Mouse (Mus musculus): Measurements from ENCODE around the gene Sephs1. TPM values are rescaled to one million over a fixed set of nuclear protein-coding genes. Genes with fewer than 3 reads are reported as not detected.

Gene Sephs1
- polyA plus RNA-seq, 1 experiment from 2014 or later = 132 TPM

- Histone ChIP-seq H3K4me1 (peaks cover 22% of the 10 kb centered on the region), H3K4me3 (replicated peaks) (peak overlapping the region; percentile 77), H3K36me3 (replicated peaks) (peaks cover 13% of the 10 kb centered on the region; the same call in 1 of the 2 replicates), H3K27ac (peak overlapping the region; percentile 100), H3K9ac (peak overlapping the region; percentile 97), H3K9me3 (no peaks in the 10 kb centered on the region), H3K27me3 (no peaks in the 10 kb centered on the region), H3K4me2 (peak overlapping the region; percentile 59)
- peak; percentile 37 for ATAC-seq (ENCODE audit: low FRiP score)
- 2% methylated on average over 20 of the region's 20 CpGs for WGBS
Measured at GRCm38 (mm10) chr2:4880737-4881349, 521 bp upstream of the Sephs1 start.

GRCm38 (mm10) chr2:4882249-4882791 lies 956 bp downstream of the Sephs1 start:
- Histone ChIP-seq H3K4me1 (peaks cover 22% of the 10 kb centered on the region), H3K4me2 (peak overlapping the region; percentile 59), H3K9ac (peak overlapping the region; percentile 97), H3K4me3 (replicated peaks) (peak overlapping the region; percentile 77), H3K27ac (peak overlapping the region; percentile 100), H3K36me3 (replicated peaks) (peaks cover 27% of the 10 kb centered on the region), H3K27me3 (no peaks in the 10 kb centered on the region), H3K9me3 (no peaks in the 10 kb centered on the region)
- peak; percentile 78 for ATAC-seq (ENCODE audit: low FRiP score)
- under 1% methylated on average over 63 of the region's 63 CpGs for WGBS

GRCm38 (mm10) chr2:4883009-4883704 lies 1.8 kb downstream of the Sephs1 start:
- Histone ChIP-seq H3K4me3 (replicated peaks) (peak overlapping the region; percentile 77), H3K27ac (peak overlapping the region; percentile 100), H3K9ac (peak overlapping the region; percentile 97), H3K36me3 (replicated peaks) (peaks cover 36% of the 10 kb centered on the region), H3K27me3 (no peaks in the 10 kb centered on the region), H3K4me1 (peaks cover 22% of the 10 kb centered on the region), H3K9me3 (no peaks in the 10 kb centered on the region), H3K4me2 (peak overlapping the region; percentile 59)
- WGBS = 2% methylated on average over 18 of the region's 18 CpGs
- ATAC-seq (ENCODE audit: low FRiP score) = no peak

GRCm38 (mm10) chr2:4886896-4887295 lies 5.5 kb downstream of the Sephs1 start:
- no peaks in the 10 kb centered on the region for H3K27me3 ChIP-seq

GRCm38 (mm10) chr2:4895598-4895997 lies 14.2 kb downstream of the Sephs1 start:
- Histone ChIP-seq H3K27me3 (no peaks in the 10 kb centered on the region), H3K36me3 (replicated peaks) (peaks cover 88% of the 10 kb centered on the region), H3K4me2 (no peak overlapping the region), H3K9ac (no peak overlapping the region), H3K9me3 (no peaks in the 10 kb centered on the region), H3K4me3 (replicated peaks) (no peak overlapping the region), H3K4me1 (no peaks in the 10 kb centered on the region), H3K27ac (no peak overlapping the region)
- WGBS = 85% methylated on average over 2 of the region's 2 CpGs
- no peak for ATAC-seq (ENCODE audit: low FRiP score)

More at GRCm38 (mm10) chr2:4886896-4887295, 5.5 kb downstream of the Sephs1 start:
- Histone ChIP-seq H3K4me3 (replicated peaks) (no peak overlapping the region), H3K27ac (no peak overlapping the region), H3K9me3 (no peaks in the 10 kb centered on the region), H3K4me1 (peaks cover 14% of the 10 kb centered on the region), H3K4me2 (no peak overlapping the region), H3K36me3 (replicated peaks) (peaks cover 72% of the 10 kb centered on the region), H3K9ac (no peak overlapping the region)
- ATAC-seq (ENCODE audit: low FRiP score) = no peak
- 93% methylated on average over 6 of the region's 6 CpGs for WGBS

- H3K4me2 ChIP-seq = no peak overlapping the region
- H3K9me3 ChIP-seq = no peaks in the 10 kb centered on the region
- H3K27ac ChIP-seq = no peak overlapping the region
- no peak overlapping the region for H3K9ac ChIP-seq
- 98% methylated on average over 4 of the region's 4 CpGs for WGBS
- no peaks in the 10 kb centered on the region for H3K4me1 ChIP-seq
- H3K27me3 ChIP-seq = no peaks in the 10 kb centered on the region
- H3K36me3 ChIP-seq (replicated peaks) = peaks cover 89% of the 10 kb centered on the region
- no peak overlapping the region for H3K4me3 ChIP-seq (replicated peaks)
- no peak for ATAC-seq (ENCODE audit: low FRiP score)
Measured at GRCm38 (mm10) chr2:4896970-4897369, 15.6 kb downstream of the Sephs1 start.

GRCm38 (mm10) chr2:4900624-4901023 lies 19.3 kb downstream of the Sephs1 start:
- Histone ChIP-seq H3K4me2 (no peak overlapping the region), H3K27me3 (no peaks in the 10 kb centered on the region), H3K27ac (no peak overlapping the region), H3K9ac (no peak overlapping the region), H3K36me3 (replicated peaks) (peaks cover 77% of the 10 kb centered on the region), H3K4me3 (replicated peaks) (no peak overlapping the region), H3K9me3 (no peaks in the 10 kb centered on the region), H3K4me1 (no peaks in the 10 kb centered on the region)
- no peak for ATAC-seq (ENCODE audit: low FRiP score)
- WGBS = 96% methylated on average over 6 of the region's 6 CpGs

GRCm38 (mm10) chr2:4902346-4902745 lies 21.0 kb downstream of the Sephs1 start:
- no peak overlapping the region for H3K4me3 ChIP-seq (replicated peaks)
- H3K27me3 ChIP-seq = no peaks in the 10 kb centered on the region
- H3K4me1 ChIP-seq = no peaks in the 10 kb centered on the region
- ATAC-seq (ENCODE audit: low FRiP score) = no peak
- no peak overlapping the region for H3K27ac ChIP-seq
- no peak overlapping the region for H3K4me2 ChIP-seq
- H3K36me3 ChIP-seq (replicated peaks) = peaks cover 79% of the 10 kb centered on the region
- WGBS = 94% methylated on average over 5 of the region's 5 CpGs
- no peaks in the 10 kb centered on the region for H3K9me3 ChIP-seq
- no peak overlapping the region for H3K9ac ChIP-seq

GRCm38 (mm10) chr2:4907120-4907519 lies 25.8 kb downstream of the Sephs1 start:
- Histone ChIP-seq H3K4me2 (no peak overlapping the region), H3K9ac (no peak overlapping the region), H3K27ac (no peak overlapping the region), H3K4me1 (no peaks in the 10 kb centered on the region), H3K4me3 (replicated peaks) (no peak overlapping the region), H3K36me3 (replicated peaks) (peaks cover 54% of the 10 kb centered on the region), H3K9me3 (no peaks in the 10 kb centered on the region), H3K27me3 (no peaks in the 10 kb centered on the region)
- no peak for ATAC-seq (ENCODE audit: low FRiP score)
- 87% methylated on average over 6 of the region's 6 CpGs for WGBS

- Histone ChIP-seq H3K9me3 (no peaks in the 10 kb centered on the region), H3K9ac (no peak overlapping the region), H3K4me1 (no peaks in the 10 kb centered on the region), H3K27me3 (no peaks in the 10 kb centered on the region), H3K36me3 (replicated peaks) (peaks cover 49% of the 10 kb centered on the region), H3K4me2 (no peak overlapping the region), H3K27ac (no peak overlapping the region), H3K4me3 (replicated peaks) (no peak overlapping the region)
- 93% methylated on average over 7 of the region's 7 CpGs for WGBS
- no peak for ATAC-seq (ENCODE audit: low FRiP score)
Measured at GRCm38 (mm10) chr2:4907916-4908315, 26.6 kb downstream of the Sephs1 start.

- 89% methylated on average over 3 of the region's 3 CpGs for WGBS
- H3K27ac ChIP-seq = no peak overlapping the region
- H3K4me3 ChIP-seq (replicated peaks) = no peak overlapping the region
- H3K4me2 ChIP-seq = no peak overlapping the region
- H3K9me3 ChIP-seq = no peaks in the 10 kb centered on the region
- H3K9ac ChIP-seq = no peak overlapping the region
- peaks cover 47% of the 10 kb centered on the region for H3K36me3 ChIP-seq (replicated peaks)
- ATAC-seq (ENCODE audit: low FRiP score) = no peak
- no peaks in the 10 kb centered on the region for H3K27me3 ChIP-seq
- H3K4me1 ChIP-seq = peaks cover 3% of the 10 kb centered on the region; the same call in 1 of the 2 replicates
Measured at GRCm38 (mm10) chr2:4908771-4909315, 27.5 kb downstream of the Sephs1 start.

- no peak overlapping the region for H3K4me3 ChIP-seq (replicated peaks)
- 72% methylated on average over 6 of the region's 6 CpGs for WGBS
Measured at GRCm38 (mm10) chr2:4909909-4910308, 28.5 kb downstream of the Sephs1 start.

More at GRCm38 (mm10) chr2:4909909-4910308, 28.5 kb downstream of the Sephs1 start:
- Histone ChIP-seq H3K27me3 (no peaks in the 10 kb centered on the region), H3K36me3 (replicated peaks) (peaks cover 44% of the 10 kb centered on the region), H3K4me1 (peaks cover 5% of the 10 kb centered on the region; the same call in 1 of the 2 replicates), H3K27ac (no peak overlapping the region), H3K9ac (no peak overlapping the region), H3K4me2 (no peak overlapping the region), H3K9me3 (no peaks in the 10 kb centered on the region)
- no peak for ATAC-seq (ENCODE audit: low FRiP score)

Data from forebrain, embryonic 12.5 days (tissue).